Mouse (Mus musculus) E14TG2a.4 (cell line): ENCODE measurements around the gene Me3.

ENCODE experiments used
- H3K27me3 ChIP-seq: 2 replicates; pipeline ENCODE4 v1.6.1; 2014; ENCODE audit warnings: low read length, control low read depth; ENCODE audit not compliant: insufficient read depth
- H3K36me3 ChIP-seq: 2 replicates; pipeline ENCODE4 v1.6.1; 2014; ENCODE audit warnings: low read length, control low read depth; ENCODE audit not compliant: insufficient read depth
- H3K4me1 ChIP-seq: replicated peaks from 2 replicates; pipeline ENCODE4 v1.6.1; 2014; ENCODE audit warnings: low read depth, low read length, control low read depth
- H3K4me3 ChIP-seq: replicated peaks from 2 replicates; pipeline ENCODE4 v1.5.1; 2014; ENCODE audit warnings: mild to moderate bottlenecking, low read length
- H3K9me3 ChIP-seq: 2 replicates; pipeline ENCODE4 v1.6.1; 2014; ENCODE audit warnings: low read length, control low read depth
- CTCF ChIP-seq: conservative IDR thresholded peaks from 2 replicates; pipeline ENCODE4 v1.5.1; 2014; ENCODE audit warnings: low read length
- NANOG ChIP-seq: IDR thresholded peaks from 2 replicates; pipeline ENCODE4 v1.6.1; 2014; ENCODE audit warnings: borderline replicate concordance, low read length, mixed read lengths
- POU5F1 ChIP-seq: IDR thresholded peaks from 2 replicates; pipeline ENCODE4 v1.6.1; 2014; ENCODE audit warnings: low read length, borderline replicate concordance

The Me3 gene

DNA sequence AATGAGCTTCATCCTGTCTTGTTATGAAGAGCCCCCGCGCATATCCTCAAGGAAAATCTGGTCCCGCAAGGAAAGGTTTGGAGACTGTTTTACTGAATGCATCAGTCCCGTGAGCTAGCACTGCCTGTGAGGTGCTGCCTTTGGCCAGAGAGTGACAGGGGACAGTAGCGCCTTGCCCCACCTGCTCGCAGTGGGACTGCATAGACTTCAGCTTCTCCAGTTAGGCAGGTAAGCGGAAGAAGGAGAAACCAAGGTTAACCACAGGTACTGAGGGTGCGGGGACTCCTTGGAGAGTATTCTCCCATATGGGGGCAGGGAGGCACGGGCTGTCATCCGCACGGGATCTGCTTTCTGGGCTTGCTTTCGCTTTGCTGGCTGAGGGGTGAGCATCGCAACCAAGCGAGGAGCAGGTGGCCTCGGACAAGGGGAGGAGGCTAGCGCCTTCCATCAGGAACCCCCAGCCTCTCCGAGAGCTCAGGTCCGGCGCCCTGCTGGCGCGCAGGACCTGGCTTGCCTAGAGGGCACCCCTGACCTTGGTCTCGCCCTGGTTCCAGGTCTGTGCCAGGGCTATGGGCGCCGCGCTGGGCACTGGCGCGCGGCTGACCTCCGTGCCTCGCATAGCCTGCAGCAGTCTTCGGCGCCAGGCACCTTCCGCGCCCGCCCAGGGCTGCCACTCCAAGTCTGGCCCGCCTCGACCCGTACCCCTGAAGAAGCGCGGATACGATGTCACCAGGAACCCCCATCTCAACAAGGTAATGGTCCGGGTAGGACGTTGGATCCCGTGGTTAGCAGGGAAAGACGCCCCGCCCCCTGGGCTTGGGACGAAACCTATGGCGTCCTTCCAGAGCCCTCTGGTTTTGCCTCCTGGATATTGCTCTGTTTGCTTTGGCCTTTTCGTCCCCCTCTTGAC, at the start of gene Me3:
Gene Me3, plus strand, starts transcription at position 51 of the 910 bp plus-strand sequence.
- no peaks in the 10 kb centered on the region for H3K9me3 ChIP-seq
- TF ChIP-seq CTCF, result no peak
- TF ChIP-seq POU5F1, result no peak
- TF ChIP-seq NANOG, result no peak
- H3K27me3 ChIP-seq, result peaks cover 36% of the 10 kb centered on the region
- peak within 1 kb of the TSS; percentile 81 for H3K4me3 ChIP-seq
- no peaks in the 10 kb centered on the region for H3K36me3 ChIP-seq
- H3K4me1 ChIP-seq, result peaks cover 6% of the 10 kb centered on the region; the same call in 1 of the 2 replicates

DNA sequence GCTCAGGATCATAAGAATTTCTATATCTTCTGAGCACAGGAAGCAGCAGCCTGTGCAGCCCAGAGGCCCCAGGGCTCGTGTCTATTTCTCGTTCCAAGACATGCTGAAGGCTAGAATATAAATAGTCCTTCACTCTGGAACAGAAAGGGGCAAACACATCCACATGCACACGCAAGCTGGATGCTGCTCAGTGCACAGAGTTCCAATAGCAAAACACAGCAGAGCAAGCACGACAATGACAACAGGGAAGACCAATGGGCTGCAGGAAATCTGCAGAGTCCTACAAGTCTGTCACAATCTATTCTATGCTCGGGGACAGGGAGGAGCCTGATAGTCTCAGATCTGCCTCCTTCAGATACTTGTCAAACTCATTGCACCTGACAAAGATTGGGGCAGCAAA, 42.2 kb upstream of the Me3 start:
- Histone ChIP-seq H3K4me3 (no peak overlapping the region), H3K27me3 (no peaks in the 10 kb centered on the region), H3K36me3 (no peaks in the 10 kb centered on the region), H3K4me1 (no peaks in the 10 kb centered on the region), H3K9me3 (peaks cover 4% of the 10 kb centered on the region; the same call in 1 of the 2 replicates)
- no peak for TF ChIP-seq CTCF
- TF ChIP-seq POU5F1, result no peak
- TF ChIP-seq NANOG, result no peak

DNA sequence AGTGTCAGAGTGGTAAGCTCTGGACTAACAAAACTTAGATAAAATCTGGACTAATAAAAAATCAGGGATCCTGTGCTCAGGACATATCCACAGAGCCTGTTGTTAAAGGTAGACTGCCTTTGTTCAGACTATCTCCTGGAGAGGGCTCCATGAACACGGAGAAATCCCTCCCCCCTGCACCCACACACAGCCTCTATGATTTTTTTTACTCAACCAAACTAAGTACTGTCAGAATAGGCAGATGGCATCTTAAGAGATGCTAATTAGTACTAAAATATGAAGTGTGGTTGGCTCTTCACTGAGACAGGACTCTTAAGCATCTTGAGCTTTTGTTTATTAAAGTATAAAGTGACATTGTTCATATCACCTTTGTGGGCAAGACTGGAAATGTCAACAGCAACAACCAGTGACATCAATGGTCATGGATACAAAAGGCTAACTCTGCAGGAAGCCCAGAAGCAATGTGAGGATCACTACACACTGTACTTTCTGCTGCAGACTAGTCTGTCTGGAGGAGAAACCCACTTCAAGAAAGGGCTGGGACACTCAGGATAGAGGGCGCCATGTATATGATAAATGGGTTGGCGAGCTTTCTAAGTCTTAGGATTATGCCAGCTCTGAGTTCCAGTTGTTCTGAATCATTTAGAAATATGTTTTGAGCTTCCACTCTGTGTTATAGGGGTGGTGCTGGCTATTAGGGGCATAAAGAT, 41.5 kb upstream of the Me3 start:
- Histone ChIP-seq H3K4me3 (no peak overlapping the region), H3K9me3 (peaks cover 4% of the 10 kb centered on the region; the same call in 1 of the 2 replicates), H3K36me3 (no peaks in the 10 kb centered on the region), H3K27me3 (no peaks in the 10 kb centered on the region), H3K4me1 (no peaks in the 10 kb centered on the region)
- TF ChIP-seq NANOG, result no peak
- TF ChIP-seq POU5F1, result no peak
- TF ChIP-seq CTCF, result no peak

DNA sequence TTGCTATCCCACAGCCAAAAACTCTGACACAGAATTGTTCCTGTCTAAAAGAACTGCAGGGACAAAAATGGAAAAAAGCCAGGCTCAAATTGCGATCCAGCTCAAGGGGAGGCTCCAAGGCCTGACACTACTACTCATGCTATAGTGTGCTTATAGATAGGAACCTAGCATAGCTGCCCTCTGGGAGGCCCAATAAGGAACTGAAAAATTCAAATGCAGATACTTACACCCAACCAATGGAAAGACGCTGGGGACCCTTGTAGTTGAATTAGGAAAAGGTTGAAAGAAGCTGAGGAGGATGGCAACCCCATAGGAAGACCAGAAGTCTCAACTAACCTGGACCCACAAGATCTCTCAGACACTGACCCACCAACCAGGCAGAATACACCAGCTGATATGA, 36.4 kb upstream of the Me3 start:
- no peaks in the 10 kb centered on the region for H3K4me1 ChIP-seq
- no peaks in the 10 kb centered on the region; the same call in 1 of the 2 replicates for H3K9me3 ChIP-seq
- no peak overlapping the region for H3K4me3 ChIP-seq
- TF ChIP-seq CTCF, result no peak
- no peak for TF ChIP-seq POU5F1
- TF ChIP-seq NANOG, result no peak
- no peaks in the 10 kb centered on the region for H3K36me3 ChIP-seq
- H3K27me3 ChIP-seq, result no peaks in the 10 kb centered on the region

DNA sequence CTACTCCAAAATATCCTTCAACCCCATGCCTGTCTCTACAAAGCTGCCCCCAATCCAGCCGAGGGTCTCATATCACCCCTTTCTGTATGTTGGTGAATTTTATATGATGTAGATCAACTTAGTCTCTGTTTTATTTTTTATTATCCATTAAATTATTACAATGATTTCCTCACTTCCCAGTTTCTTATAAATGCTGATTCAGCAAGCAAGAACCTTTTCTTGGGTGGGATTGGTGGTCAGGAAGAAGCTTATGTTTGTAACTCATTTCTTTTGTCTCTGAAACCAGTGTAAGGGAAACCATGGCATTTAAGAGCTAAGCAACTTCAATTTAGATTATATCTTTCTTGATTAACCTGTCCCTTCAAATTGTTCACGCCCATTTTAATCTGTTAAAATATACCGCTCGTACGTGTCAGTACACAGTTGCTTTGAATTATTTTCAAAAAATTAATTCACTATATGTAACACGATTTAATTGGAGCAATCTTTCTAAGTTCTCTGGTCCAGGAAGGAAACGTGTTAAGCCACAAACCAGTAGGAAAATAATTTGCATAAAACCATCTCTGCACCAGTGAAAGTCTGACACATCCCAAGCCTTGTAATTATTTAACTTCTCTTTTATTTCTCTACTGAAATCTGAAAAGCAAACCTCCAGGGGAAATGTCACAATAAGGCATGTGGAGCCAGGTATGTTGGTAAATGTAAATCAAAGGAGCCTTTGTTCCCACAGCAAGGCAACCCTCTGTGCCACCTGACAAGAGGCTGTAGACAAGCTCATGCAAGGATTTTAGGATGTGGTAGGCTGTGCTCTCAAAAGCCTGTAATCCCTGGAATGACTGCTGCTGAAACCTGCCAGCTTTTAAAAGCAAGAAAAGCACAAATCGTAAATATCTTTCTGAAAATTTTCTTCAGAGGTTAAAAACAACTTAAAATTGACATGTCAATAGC, 26.3 kb upstream of the Me3 start:
- H3K27me3 ChIP-seq, result no peaks in the 10 kb centered on the region
- H3K4me1 ChIP-seq, result no peaks in the 10 kb centered on the region
- TF ChIP-seq CTCF, result no peak
- TF ChIP-seq NANOG, result no peak
- TF ChIP-seq POU5F1, result no peak
- no peak overlapping the region for H3K4me3 ChIP-seq
- no peaks in the 10 kb centered on the region for H3K36me3 ChIP-seq
- H3K9me3 ChIP-seq, result no peaks in the 10 kb centered on the region; the same call in 1 of the 2 replicates

DNA sequence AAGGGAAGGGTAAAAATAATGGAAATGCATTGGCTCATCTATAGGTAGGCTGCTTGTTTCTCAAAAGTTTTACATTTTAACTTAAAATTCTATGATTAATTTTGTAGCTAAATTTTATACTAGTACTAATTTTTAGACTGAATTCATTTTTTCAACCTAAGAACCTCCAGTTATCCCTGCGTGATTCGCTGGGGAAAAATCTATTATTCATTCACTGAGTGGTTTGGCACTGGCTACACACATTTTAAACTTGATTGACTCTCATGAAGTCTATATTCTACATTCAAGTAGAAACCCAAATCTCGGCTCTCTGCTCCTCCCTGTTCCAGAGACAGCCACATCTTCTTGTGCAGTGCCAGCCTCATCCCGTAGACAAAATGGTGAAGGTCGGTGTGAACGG, 24.9 kb upstream of the Me3 start:
- no peaks in the 10 kb centered on the region for H3K4me1 ChIP-seq
- no peak overlapping the region for H3K4me3 ChIP-seq
- H3K9me3 ChIP-seq, result no peaks in the 10 kb centered on the region
- TF ChIP-seq NANOG (no peak), CTCF (no peak), POU5F1 (no peak)
- no peaks in the 10 kb centered on the region for H3K36me3 ChIP-seq
- no peaks in the 10 kb centered on the region for H3K27me3 ChIP-seq

DNA sequence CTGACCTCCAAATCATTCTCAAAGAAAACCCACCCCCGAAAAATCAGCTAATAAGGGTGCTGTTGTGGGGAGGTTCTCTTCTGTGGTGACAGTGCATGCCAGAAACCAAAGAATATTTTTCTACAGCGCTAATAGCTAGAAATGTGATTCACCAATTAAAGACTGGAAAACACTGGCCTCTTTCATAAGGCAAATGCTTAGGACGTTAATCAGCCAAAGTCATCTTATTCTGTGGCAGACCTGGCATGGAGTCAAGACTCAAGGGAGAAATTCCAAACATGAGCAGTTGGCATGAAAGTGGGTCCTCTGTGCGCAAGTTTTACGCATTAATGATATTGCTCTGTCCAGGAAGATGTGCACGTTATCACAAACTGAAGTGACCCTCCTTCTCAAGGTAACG, 21.0 kb upstream of the Me3 start:
- Histone ChIP-seq H3K9me3 (no peaks in the 10 kb centered on the region), H3K27me3 (no peaks in the 10 kb centered on the region), H3K4me1 (no peaks in the 10 kb centered on the region), H3K36me3 (no peaks in the 10 kb centered on the region), H3K4me3 (no peak overlapping the region)
- TF ChIP-seq POU5F1 (no peak), NANOG (no peak), CTCF (no peak)

DNA sequence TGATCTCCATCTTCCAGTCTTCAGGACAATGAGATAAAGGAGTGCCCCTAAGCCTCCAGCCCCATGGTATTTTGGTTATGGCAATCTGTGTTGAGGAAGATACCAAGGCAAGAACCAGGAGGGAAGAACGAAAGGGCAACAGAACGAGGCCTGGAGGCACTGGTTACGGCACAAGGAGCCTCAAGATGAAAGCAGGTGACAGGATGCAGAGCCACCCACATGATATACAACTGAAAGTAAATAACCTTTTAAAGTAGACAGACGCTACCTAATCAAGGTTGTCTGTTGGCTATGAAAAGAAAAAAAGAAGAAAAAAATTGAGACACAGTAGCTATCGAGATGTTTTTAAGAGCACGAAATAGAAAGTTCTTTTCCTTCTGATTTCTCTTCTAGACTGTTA, 16.0 kb upstream of the Me3 start:
- H3K27me3 ChIP-seq, result no peaks in the 10 kb centered on the region
- H3K4me3 ChIP-seq, result no peak overlapping the region
- H3K4me1 ChIP-seq, result no peaks in the 10 kb centered on the region
- H3K9me3 ChIP-seq, result no peaks in the 10 kb centered on the region
- TF ChIP-seq POU5F1, result no peak
- TF ChIP-seq CTCF, result no peak
- no peak for TF ChIP-seq NANOG
- no peaks in the 10 kb centered on the region for H3K36me3 ChIP-seq
